Mouse (Mus musculus) spleen, adult 10 weeks (tissue): ENCODE data around the gene Zfp276. TPM values are rescaled to one million over a fixed set of nuclear protein-coding genes. Genes with fewer than 3 reads are reported as not detected.

ENCODE experiments used
- polyA plus RNA-seq: library from polyadenylated mRNA; stranded (reverse); fragments of 350-450 nt; fragmentation: Illumina TruSeq; extraction: RNeasy Lipid Tissue Mini Kit (QIAGEN cat#74804); gene quantifications from one replicate; pipeline ENCODE4 v1.2.3, GENCODE M21; 2015; ENCODE audit warnings: low replicate concordance; ENCODE audit not compliant: insufficient read depth

The Zfp276 gene
- 11.3 TPM for polyA plus RNA-seq

GRCm38 (mm10) chr8:123254099-123254885 is at the start of gene Zfp276, which contains the start of gene Vps9d1:
Gene Zfp276 (plus strand): TSS chr8:123254195.
Gene Vps9d1 (minus strand): TSS chr8:123254348.

GRCm38 (mm10) chr8:123212321-123213117 is 41.5 kb upstream of the Zfp276 start, which contains the start of the genes Chmp1a and Spata33:
Gene Chmp1a (minus strand): TSS chr8:123212763.
Gene Spata33 (plus strand): TSS chr8:123212832.

DNA sequence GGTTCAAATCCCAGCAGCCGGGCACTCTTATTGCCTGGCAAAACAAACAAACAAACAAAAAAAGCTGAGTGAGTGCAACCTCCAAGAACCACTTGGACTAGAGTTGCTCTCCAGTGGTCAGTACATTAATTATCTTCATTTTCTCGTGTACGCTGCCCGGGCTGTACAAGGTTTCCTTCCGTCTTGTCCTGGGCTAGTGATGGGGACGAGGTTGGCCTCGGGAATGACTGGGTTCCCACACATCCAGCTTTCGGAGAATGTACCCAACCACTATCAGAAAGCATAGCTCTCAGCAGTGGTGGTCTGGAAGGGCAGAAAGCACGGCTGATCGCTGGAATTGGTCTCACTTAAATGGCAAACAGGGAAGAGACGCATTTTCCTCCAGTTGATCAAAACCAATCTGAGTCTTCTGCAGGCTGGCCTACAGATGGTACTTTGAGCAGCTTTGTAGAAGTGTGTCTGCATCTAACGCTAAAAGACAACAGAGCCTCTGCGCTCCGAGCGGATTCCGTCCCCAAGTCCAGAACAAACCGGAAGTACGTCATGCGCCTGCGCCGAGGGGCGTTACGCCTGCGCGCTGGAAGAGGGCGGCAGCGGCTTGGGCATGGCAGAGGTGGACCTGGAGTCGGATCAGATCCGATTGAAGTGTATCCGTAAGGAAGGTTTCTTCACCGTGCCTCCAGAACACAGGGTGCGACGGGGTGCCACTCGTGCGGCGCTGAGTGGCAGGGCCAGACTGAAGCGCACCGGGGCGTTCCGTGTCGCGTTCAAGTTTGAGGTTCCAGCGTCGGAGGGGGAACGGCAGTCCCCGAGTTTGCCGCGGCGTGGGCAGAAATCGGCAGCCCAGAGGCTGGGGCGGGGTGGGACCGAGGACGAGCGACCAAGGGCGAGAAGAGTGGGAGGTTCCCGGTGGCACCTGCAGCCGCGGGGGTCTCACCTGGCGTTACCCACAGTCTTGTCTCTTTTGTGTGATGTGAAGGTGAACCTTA is 29.4 kb upstream of the Zfp276 start, which contains the start of gene Cdk10:
TSS of gene Cdk10 (plus strand) at position 565 of the 989 bp plus-strand sequence.

GRCm38 (mm10) chr8:123235520-123236497 is 18.2 kb upstream of the Zfp276 start, which contains the start of gene Spata2l:
Gene Spata2l (minus strand): TSS chr8:123236233.

DNA sequence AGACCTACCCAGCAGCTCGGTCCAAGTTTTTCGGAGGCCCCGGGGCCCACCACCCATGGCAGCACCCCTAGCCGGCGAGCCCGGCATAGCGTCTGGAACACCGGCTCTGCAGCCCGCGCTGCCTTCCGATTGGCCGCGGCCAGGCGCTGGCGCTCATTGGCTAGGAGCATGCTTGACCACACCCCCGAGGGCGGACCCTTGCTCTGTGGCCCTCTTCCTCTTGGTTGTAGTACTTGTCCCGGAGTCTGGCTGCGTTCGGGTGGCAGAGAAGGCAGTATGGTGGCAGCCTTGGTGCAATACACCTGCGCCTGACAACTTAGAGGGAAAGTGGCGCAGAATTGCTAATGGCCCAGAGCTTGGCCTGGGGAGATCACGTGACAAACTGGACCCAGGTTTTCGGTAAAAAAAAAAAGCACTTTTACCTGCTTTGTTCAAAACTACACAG is 64.5 kb downstream of the Zfp276 start, which contains the start of gene Fanca:
TSS of gene Fanca (minus strand) at position 110 of the 445 bp plus-strand sequence.

Other genes starting within 250 kb of the Zfp276 start
- 95.4 TPM for gene Ankrd11, start 211.9 kb upstream of the Zfp276 start, polyA plus RNA-seq
- gene Spg7, start 191.3 kb upstream of the Zfp276 start, polyA plus RNA-seq = 35.7 TPM
- 1,006 TPM for gene Rpl13, start 151.8 kb upstream of the Zfp276 start, polyA plus RNA-seq
- 0.61 TPM for gene Cpne7, start 136.8 kb upstream of the Zfp276 start, polyA plus RNA-seq
- 0.23 TPM for gene Sult5a1, start 95.9 kb upstream of the Zfp276 start, polyA plus RNA-seq
- 0.94 TPM for gene Dpep1, start 68.0 kb upstream of the Zfp276 start, polyA plus RNA-seq
- 61.1 TPM for gene Chmp1a, start 41.4 kb upstream of the Zfp276 start, polyA plus RNA-seq
- 0.19 TPM for gene Spata33, start 41.4 kb upstream of the Zfp276 start, polyA plus RNA-seq
- 41.7 TPM for gene Cdk10, start 29.4 kb upstream of the Zfp276 start, polyA plus RNA-seq
- 2.1 TPM for gene Spata2l, start 18.0 kb upstream of the Zfp276 start, polyA plus RNA-seq
- gene Vps9d1, start 153 bp downstream of the Zfp276 start, polyA plus RNA-seq = 13.5 TPM
- 22.2 TPM for gene Fanca, start 64.4 kb downstream of the Zfp276 start, polyA plus RNA-seq
- 0.28 TPM for gene Spire2, start 78.5 kb downstream of the Zfp276 start, polyA plus RNA-seq
- 390 TPM for gene Tcf25, start 119.6 kb downstream of the Zfp276 start, polyA plus RNA-seq
- gene Mc1r, start 152.9 kb downstream of the Zfp276 start, polyA plus RNA-seq = not detected
- gene Tubb3, start 157.2 kb downstream of the Zfp276 start, polyA plus RNA-seq = 0.48 TPM
- gene Def8, start 169.3 kb downstream of the Zfp276 start, polyA plus RNA-seq = 10.7 TPM
- gene Afg3l1, start 223.7 kb downstream of the Zfp276 start, polyA plus RNA-seq = 19.8 TPM